7 mouse cellular contexts compared by ENCODE assay signal in genomic region chr1:74390924-74391748, GRCm38 (mm10). TPM values are rescaled to one million over a fixed set of nuclear protein-coding genes. Genes with fewer than 3 reads are reported as not detected.
DNase-seq lines count a peak whose midpoint lies in the region; ATAC-seq lines count a peak whose summit lies in the region.

Gene Ctdsp1 (plus strand): TSS chr1:74391509.

- DNase-seq in adrenal gland, postnatal 10 days, result peak; percentile 98
- peak; percentile 97 for DNase-seq in embryonic facial prominence, embryonic 10.5 days (ENCODE audit: low spot score)
- peak; percentile 98 for DNase-seq in kidney, adult 11 months
- peak; percentile 99 for DNase-seq in limb, embryonic 10.5 days (ENCODE audit: low spot score)
- peak; percentile 84 for DNase-seq in spleen, adult 12 weeks (ENCODE audit: low spot score)

- H3K9ac ChIP-seq in midbrain, embryonic 13.5 days (replicated peaks), result peak within 1 kb of the TSS; percentile 83

- peak within 1 kb of the TSS; percentile 99 for H3K27ac ChIP-seq in embryonic facial prominence, embryonic 10.5 days (replicated peaks)
- peak within 1 kb of the TSS; percentile 99 for H3K27ac ChIP-seq in limb, embryonic 10.5 days
- H3K27ac ChIP-seq in midbrain, embryonic 13.5 days, result peak within 1 kb of the TSS; percentile 81

- peak within 1 kb of the TSS; percentile 78 for H3K4me3 ChIP-seq in embryonic facial prominence, embryonic 10.5 days
- peak within 1 kb of the TSS; percentile 96 for H3K4me3 ChIP-seq in limb, embryonic 10.5 days
- peak within 1 kb of the TSS; percentile 88 for H3K4me3 ChIP-seq in midbrain, embryonic 13.5 days (replicated peaks)

- H3K27me3 ChIP-seq in embryonic facial prominence, embryonic 10.5 days (replicated peaks; ENCODE audit: low read depth, poor library complexity, severe bottlenecking), result peaks cover 16% of the 10 kb centered on the region
- no peaks in the 10 kb centered on the region for H3K27me3 ChIP-seq in limb, embryonic 10.5 days (ENCODE audit: low read depth, poor library complexity, severe bottlenecking)
- H3K27me3 ChIP-seq in midbrain, embryonic 13.5 days, result peaks cover 28% of the 10 kb centered on the region

- peaks cover 30% of the 10 kb centered on the region for H3K36me3 ChIP-seq in embryonic facial prominence, embryonic 10.5 days (replicated peaks)
- peaks cover 30% of the 10 kb centered on the region for H3K36me3 ChIP-seq in limb, embryonic 10.5 days
- H3K36me3 ChIP-seq in midbrain, embryonic 13.5 days, result peaks cover 20% of the 10 kb centered on the region

- peak within 1 kb of the TSS; percentile 95 for H3K4me2 ChIP-seq in midbrain, embryonic 13.5 days (replicated peaks)

- 2% methylated on average over 50 of the region's 51 CpGs for WGBS in embryonic facial prominence, embryonic 10.5 days
- 3% methylated on average over 48 of the region's 51 CpGs for WGBS in limb, embryonic 10.5 days
- 3% methylated on average over 35 of the region's 51 CpGs for WGBS in midbrain, embryonic 13.5 days

- peak; percentile 56 for ATAC-seq in granulocyte monocyte progenitor cell, adult 5-6 weeks (replicated peaks; ENCODE audit: poor library complexity, severe bottlenecking)
- peak; percentile 76 for ATAC-seq in midbrain, embryonic 13.5 days

- no peaks in the 10 kb centered on the region for H3K9me3 ChIP-seq in embryonic facial prominence, embryonic 10.5 days
- H3K9me3 ChIP-seq in limb, embryonic 10.5 days (replicated peaks), result no peaks in the 10 kb centered on the region
- no peaks in the 10 kb centered on the region for H3K9me3 ChIP-seq in midbrain, embryonic 13.5 days

- peaks cover 63% of the 10 kb centered on the region for H3K4me1 ChIP-seq in embryonic facial prominence, embryonic 10.5 days
- H3K4me1 ChIP-seq in limb, embryonic 10.5 days, result peaks cover 56% of the 10 kb centered on the region
- peaks cover 46% of the 10 kb centered on the region for H3K4me1 ChIP-seq in midbrain, embryonic 13.5 days (replicated peaks)

RNA-seq across cellular contexts. Expression of gene Ctdsp1, which starts in this region (rescaled TPM):
- total RNA-seq in adrenal gland, postnatal 10 days (2021), result 100 to 1,000 TPM; 132 to 142 TPM
- polyA plus RNA-seq in embryonic facial prominence, embryonic 10.5 days (2016; fragmentation: Nextera tagmentation; extraction: Ambion mirVana), result 42.2 and 49.0 TPM in 2 replicates
- 81.8 and 98.1 TPM in 2 replicates for total RNA-seq in granulocyte monocyte progenitor cell, adult 5-6 weeks (2014; fragmentation: Nextera tagmentation)
- total RNA-seq in granulocyte monocyte progenitor cell, adult 5-6 weeks (2017), result 27.7 and 33.9 TPM in 2 replicates
- 50.5 and 61.4 TPM in 2 replicates for polyA plus RNA-seq in limb, embryonic 10.5 days (2016; fragmentation: Nextera tagmentation; extraction: Ambion mirVana)
- polyA plus RNA-seq in midbrain, embryonic 13.5 days (2015; fragmentation: Nextera tagmentation; extraction: Ambion mirVana), result 17.2 and 18.6 TPM in 2 replicates

Comparison
In these comparisons a context has a peak if more than half of its experiments do, and no peak if none do; other contexts are left out.
1. Peak in every context shown above with its lines: DNase-seq, ATAC-seq, H3K4me3 ChIP-seq and H3K27ac ChIP-seq.